Mouse (Mus musculus) kidney, adult 11 months (tissue): ENCODE results near the gene Calm3.
A peak's percentile ranks its signal among the peaks of the same experiment; 100 is the strongest.

Experiments
- DNase-seq: peaks from one replicate; pipeline ENCODE4 v3.0.0; 2022

The Calm3 gene

GRCm38 (mm10) chr7:16885905-16886304 is 38.0 kb downstream of the Calm3 start:
- no peak for DNase-seq

DNA sequence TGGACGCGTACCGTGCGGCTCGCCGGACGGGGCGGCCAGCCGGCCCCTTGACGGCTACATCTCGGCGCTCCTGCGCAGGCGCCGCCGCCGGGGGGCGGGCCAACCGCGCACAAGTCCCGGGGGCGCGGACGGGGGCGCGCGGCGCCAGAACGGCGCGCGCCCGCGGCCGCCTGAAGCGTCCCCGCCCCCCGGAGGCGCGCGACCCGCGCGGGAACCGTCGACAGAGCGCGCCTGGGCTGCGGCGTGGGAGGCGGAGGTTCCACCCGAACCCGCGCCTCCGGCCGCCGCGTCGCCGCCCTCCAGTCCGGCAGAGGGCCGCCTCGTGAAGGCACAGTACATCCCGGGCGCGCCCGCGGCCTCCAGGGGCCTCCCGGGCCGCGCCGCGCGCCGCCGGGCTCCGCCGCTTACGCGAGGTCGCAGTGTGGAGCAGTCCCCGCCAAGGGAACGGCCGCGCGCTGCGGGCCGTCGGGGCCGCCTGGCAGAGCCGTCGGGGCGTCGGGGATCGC is 38.6 kb downstream of the Calm3 start:
- no peak for DNase-seq

GRCm38 (mm10) chr7:16884334-16884733 is 39.6 kb downstream of the Calm3 start:
- DNase-seq, result no peak

GRCm38 (mm10) chr7:16883162-16883561 is 40.8 kb downstream of the Calm3 start:
- DNase-seq, result no peak

DNA sequence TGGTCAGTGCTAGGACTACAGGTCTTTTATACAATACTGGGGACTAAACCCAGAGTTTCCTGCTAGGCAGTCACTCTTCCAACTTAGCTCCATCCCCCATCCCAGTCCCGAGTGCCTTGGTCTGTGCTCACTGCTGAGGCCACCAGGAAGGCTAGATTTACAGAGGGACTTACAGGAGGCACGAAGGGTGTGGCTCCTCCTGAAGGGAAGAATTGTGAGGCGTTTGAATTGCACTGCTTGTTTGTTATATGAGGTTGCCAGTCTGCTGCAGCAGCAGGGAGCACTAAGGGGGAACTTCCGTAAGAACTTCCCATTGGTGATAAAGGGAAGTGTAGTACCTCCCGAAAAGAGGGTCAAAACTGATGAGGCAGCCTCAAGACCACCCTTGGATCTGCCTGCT is 43.3 kb downstream of the Calm3 start:
- no peak for DNase-seq

DNA sequence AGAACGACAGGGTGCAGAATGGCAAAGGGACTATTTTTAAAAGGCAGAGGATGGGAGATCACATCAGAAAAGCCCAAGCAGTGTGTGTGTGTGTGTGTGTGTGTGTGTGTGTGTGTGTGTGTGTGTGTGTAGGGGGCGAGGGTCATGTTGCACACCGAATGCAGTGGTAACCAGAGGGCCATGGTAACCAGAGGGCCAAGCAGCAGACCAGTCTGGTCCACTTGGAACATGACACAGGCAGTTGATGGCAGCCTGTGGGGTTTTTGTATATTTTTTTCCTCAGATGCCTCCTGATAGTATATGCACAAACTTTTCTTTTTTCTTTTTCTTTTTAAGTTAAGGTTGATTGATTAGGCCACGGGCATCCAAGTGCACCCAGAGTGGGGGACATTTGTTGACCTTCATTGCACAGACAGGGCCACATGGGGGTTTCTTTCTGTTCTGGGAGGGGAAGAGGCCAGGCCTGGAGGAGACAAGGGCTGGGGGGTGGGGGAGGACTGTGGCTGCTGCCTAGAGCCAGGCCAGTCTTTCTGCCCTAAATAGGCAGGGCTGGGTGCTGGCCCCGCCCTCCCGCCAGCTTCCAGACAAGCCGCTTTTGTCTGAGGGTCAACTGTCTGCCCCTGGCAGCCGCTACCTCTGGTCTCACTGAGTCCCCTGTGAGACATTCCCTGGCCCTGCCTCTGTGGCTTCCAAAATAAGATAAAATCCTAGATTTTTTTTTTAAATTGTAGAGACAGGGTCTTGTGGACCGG is 43.9 kb downstream of the Calm3 start:
- no peak for DNase-seq

DNA sequence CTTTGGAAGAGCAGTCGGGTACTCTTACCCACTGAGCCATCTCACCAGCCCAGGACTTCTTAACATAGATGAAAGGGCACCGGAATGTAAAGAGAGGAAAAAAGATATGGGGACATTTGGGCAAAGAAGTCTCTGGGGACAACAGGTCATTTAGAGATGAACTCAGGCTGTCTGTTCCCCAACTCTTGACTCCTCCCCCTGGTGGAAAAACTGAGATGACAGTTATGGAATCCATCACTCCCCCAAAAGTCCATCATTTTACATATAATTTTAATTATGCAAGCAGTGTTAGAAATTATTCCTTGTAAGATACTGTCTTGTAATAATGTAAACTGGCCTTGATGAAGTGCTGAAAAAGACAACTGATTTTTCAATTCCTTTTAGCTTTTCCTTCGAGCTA is 46.2 kb downstream of the Calm3 start:
- DNase-seq, result no peak

DNA sequence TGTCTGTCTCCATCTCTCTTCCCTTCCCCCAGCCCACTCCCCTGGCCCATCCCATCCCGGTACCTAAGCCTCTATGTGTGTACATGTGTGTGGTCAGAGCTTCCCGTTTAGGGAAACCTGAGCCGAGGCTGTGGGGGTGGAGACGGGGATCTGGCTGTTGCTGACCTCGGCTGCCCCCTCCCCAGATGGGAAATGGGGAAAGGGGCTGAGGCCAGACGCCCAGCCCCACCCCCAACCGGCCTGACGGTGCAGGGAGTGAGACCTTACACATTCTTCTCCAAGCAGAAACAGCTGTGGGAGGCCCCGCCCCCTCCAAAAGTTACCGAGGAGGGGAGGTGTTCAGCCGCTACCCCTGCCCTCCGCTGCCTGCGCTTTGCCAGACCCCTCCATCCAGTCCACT is 47.3 kb downstream of the Calm3 start:
- no peak for DNase-seq

DNA sequence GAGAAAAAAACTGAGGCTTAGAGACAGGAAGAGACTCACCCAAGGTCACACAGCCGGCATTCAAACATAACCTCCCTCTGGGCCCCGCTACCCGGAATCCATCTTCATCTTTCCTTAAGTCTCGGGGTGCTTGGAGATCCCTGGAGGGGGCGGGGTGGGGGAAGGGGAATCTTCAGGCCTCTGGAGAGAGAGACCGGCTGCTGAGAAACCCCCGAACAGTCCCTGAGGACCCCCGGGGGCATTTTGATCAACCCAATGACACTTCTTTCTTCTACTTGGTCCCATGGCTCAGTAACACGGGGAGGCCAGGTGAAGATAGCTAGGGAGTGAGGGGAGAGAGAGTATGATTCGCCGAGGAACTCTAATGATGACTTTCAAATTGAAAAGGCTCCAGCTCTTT is 47.9 kb downstream of the Calm3 start:
- DNase-seq, result no peak

- no peak for DNase-seq
Observed at GRCm38 (mm10) chr7:16875326-16875725, 48.6 kb downstream of the Calm3 start.

DNA sequence AGATGAGACGGTGACA is 48.8 kb downstream of the Calm3 start, which contains the start of gene Dact3:
TSS of gene Dact3 (plus strand) at position 8 of the 16 bp plus-strand sequence.
- DNase-seq, result no peak

- peak; percentile 100 for DNase-seq
Observed at GRCm38 (mm10) chr7:16874756-16875309, 49.1 kb downstream of the Calm3 start.

DNA sequence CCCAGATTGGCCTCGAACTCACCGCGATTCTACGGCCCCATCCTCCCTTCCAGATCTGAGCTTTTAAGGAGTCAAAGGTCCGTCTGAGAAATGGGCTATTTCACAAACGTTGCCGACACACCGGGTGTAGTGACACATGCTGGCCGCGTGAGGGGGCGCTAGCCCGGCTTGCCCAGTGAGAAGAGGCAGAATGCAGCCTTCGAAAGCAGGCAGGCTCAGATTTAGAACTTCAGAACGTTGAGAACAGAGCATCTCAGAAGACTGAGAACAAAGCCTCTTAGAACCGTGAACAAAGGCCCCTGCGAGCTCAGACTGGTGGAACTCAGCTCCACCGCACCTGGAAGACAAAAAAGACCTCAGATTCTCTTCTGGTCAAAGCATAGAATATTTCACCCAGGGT is 49.7 kb downstream of the Calm3 start:
- DNase-seq, result peak; percentile 74

DNA sequence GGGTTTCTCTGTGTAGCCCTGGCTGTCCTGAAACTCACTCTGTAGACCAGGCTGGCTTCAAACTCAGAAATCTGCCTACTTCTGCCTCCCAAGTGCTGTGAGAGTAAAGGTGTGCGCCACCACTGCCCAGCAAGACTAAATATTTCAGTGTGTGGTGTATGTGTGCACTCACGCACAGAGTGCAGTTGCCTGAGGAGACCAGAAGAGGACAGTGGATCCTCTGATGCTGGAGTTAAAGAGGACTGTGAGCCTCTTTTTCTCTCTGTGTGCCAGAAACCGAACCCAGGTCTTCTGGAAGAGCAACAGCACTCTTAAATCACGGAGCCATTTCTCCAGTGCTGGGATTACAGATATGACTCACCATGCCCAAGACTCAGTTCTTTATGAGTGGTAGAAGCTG is 50.5 kb downstream of the Calm3 start:
- DNase-seq, result no peak

GRCm38 (mm10) chr7:16872478-16872877 is 51.4 kb downstream of the Calm3 start:
- no peak for DNase-seq

DNA sequence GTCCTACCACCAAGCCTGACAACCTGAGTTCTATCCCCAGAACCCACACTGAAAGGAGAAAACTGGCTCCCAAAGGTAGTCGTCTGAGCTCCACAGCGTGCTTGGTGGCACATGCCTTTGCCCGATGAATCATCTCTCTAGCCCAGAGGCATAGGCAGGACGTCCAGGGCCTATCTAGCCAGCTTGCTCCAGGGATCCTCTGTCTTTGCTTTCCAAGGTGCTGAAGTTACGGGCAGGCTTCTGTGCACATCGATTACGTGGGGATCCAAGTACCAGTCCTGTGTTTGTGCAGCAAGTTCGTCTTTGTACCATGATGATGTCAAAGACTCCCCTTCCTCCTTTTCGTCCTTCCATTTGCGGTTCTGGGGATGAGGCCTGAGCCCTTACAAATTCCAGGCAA is 52.3 kb downstream of the Calm3 start:
- no peak for DNase-seq

DNA sequence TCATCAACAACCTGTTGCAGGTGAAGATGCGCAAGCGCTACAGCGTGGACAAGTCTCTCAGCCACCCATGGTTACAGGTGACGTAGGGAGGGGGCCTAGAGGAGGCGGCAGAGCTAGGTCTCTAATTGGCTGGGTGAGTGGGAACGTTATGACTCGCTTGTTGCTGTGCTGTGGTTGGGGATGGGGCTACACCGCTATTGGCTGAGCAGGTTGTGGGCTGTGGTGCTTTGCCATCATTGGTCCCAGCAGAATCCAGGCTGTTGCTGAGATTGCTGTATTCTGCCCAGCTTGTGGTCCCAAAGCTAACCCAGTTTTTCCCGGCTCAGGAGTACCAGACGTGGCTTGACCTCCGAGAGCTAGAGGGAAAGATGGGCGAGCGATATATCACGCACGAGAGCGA is 54.4 kb downstream of the Calm3 start:
- no peak for DNase-seq

- no peak for DNase-seq
Observed at GRCm38 (mm10) chr7:16867488-16867887, 56.4 kb downstream of the Calm3 start.
